Mouse (Mus musculus) heart, postnatal 0 days (tissue): ENCODE measurements around the gene Hdac11.

Experiments
- CTCF ChIP-seq: IDR thresholded peaks from 2 replicates; pipeline ENCODE4 v1.5.1; 2016; ENCODE audit warnings: antibody characterized with exemption, control low read depth, low read depth
- EP300 ChIP-seq: IDR thresholded peaks from 2 replicates; pipeline ENCODE4 v1.6.1; 2016; ENCODE audit warnings: antibody characterized with exemption, low read depth

- TF ChIP-seq EP300 (no peak), CTCF (no peak)
Measured at GRCm38 (mm10) chr6:91124286-91125227, 31.9 kb upstream of the Hdac11 start.
